Mouse (Mus musculus) cerebellum, postnatal 25 days (tissue): ENCODE data around the gene Ap2s1.

Experiments used
- DNase-seq, 2 experiments: peaks; one replicate each; pipeline ENCODE4 v3.0.0; 2021; ENCODE audit warnings: mixed read lengths in 2 of 2

Ap2s1 gene

DNA sequence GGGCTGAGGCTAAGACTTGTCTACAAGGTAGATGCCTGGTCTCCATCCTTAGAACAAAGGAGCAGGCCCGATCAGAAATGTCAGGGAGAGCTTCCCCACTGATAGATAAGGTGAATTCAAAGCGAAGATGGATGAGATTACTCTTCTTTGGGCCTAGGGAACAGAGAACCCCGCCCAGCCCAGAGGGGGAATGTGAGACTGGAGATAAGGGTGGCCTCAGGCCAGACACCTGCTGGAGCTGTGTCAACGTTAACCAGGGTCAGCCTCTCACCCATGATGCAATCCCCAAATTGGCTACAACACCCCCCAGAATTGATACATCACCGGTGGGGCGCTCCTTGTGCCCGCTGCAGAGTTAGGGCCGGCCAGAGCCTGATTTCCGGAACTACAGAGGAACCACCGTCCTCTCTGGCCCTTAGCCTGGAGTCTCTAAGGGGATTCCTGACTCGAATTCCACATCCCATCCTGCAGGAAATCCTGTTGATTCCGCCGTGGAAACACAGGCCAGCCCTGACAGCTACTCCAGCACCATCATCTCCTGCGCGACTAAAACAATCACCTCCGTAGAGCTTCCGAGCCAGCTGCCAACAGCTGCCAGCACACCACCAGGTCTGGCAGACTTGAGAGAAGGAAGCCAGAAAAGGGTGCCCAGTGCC is 17.3 kb downstream of the Ap2s1 start:
- DNase-seq: no peak

DNA sequence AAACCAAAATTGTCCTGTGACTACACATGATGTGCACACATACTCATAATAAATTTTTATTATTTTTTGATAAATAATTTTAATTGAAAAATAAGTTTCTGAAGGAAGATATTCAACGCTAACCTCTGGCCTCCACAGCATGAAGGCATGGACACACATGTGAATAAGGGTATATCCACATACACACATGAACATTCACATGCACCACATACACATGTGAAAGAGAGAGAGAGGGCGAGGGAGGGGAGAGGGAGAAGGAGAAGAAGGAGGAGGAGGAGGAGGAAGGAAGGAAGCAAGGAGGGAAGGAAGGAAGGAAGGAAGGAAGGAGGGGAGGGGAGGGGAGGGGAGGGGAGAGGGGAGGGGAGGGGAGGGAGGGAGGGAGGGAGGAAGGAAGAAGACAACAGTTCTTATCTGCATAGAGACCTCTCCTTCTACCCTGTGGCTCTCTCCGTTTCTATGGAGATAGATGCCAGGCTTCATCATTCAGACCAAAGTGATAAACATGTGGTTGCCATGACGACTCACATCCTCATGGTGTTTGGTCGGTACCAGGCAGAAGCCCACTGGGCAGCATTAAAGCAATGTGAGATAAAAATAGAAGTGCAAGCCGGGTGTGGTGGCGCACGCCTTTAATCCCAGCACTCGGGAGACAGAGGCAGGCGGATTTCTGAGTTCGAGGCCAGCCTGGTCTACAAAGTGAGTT is 20.8 kb downstream of the Ap2s1 start:
- no peak for DNase-seq

DNA sequence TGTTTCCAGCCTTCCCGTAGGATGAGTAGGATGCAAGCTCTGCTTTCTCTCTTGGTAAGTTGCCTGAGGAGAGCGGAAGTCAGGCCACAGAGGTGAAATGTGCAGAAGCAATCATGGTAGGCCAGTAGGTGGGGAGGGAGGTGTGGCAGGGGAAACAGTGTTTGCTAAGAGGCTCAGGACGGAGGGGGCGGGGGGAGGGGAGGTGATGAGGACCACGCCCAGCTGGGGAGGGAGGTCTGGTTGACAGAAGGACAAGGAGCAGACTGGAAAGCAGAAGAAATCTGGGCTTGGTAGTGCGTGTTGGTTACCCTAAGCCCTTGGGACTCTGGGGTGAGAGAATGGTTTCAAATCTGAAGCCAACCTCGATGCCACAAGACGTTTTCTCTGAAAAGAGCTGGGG is 22.1 kb downstream of the Ap2s1 start:
- no peak for DNase-seq

DNA sequence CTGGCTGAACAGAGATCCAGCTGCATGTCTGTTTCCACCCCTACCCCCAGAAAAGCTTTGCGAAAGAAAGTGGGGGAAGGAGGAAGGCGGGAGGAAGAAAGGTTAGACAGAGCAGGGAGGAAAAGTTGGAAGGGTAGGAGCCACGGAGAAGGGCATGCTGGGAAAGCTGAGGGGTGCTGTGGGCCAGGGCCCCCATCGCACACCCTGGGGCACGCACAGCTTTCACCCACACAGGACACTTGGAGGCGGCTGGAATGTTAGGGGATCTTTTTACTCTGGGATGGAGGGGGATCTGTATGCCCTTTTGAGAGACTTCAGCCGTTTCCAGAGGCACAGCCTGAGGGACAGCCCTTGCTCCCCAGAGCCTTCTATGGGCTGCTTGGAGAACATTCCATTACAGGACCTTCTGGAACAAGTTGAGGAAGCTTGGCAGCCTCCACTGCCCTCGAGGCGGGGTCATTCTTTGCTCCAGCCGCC is 22.8 kb downstream of the Ap2s1 start:
- DNase-seq: no peak

DNA sequence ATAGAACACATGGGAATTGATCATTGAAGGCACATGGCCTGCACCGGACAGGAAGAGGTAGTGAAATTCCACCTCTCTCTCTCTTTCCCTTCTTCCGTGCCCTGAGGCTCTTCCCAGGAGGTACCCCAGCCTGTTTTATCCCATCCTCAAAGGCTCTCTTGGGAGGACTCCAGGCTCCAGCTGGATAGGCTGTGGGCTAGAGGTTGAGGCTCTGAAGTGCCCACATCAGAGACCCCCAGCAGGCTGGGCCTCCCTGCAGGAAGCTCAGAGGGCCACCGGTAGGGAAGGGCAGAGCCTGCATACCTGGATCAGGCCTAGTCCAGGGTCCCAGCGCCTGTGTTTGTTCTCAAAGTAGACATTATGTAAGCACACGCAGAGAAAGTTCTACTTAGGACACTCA is 23.4 kb downstream of the Ap2s1 start:
- no peak for DNase-seq

DNA sequence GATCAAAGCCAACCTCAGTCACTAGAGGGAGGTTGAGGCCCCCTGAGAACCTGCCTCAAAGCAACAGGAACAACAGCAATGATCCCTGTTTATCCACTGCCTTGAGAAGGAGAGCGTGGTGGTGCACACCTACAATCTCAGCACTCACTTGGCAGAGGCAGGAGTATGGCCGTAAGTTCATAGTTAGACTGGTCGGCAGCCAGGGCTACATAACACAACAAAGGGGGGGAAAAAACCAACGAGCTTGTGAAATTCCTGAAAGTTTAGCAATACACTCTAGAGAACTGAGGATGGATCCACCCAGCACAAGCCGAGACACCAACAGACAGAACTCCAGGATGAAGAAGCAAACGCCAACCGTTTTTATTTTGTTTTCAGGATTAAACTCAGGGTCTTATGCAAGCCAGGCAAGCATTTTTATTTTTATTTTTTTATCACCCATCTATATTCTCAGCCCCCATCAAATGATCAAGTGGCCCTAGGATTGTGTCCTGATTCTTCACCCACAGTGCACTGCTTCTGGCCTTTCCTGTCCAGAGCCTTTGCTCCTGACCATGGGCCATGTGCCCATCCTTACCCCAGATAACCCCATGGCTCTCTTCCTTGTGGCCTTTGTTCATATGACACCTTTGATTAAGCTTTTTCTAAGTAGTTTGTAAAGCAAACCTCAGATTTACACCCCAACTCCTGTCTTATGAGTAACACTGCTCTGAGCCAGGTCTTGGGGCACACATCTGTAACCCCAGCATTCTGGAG is 25.4 kb downstream of the Ap2s1 start:
- DNase-seq: no peak

DNA sequence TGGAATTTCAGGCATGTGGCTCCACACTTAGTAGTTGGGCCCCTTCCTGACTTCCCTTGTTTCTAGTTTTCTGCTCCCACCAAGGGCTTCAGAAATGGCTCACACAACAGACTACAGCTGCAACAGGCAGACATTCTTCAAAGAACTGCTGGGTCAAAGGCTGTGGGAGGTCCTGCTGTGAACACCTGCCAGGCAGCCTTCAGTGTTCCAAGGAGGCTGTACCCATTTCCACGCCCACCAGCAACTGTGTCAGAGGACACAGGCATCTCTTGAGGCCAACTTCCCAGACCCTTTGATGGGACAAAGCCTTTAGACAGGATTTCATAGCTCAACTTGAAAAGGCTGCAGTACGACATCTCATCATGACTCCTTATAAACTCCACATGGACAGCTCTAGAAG is 28.2 kb downstream of the Ap2s1 start:
- DNase-seq: no peak

DNA sequence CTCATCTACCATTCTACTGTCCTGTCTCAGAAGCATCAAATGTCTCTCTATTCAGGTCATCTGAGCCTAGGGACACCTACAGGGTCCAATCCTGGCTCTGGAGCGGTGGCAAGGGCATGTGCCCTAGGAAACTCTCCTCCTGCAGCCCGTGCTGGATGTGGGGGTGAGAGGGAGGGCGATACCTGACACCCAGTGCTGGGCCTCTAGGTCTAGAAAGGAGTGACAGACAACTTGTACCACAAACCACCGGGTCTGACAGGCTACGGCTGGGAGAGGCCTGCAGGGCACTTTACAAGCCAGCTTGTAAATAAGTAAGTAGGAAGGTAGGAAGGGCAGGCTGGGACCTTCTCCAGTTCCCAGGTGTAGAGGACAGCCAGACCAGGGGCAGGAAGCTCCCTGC is 37.7 kb downstream of the Ap2s1 start:
- no peak for DNase-seq

DNA sequence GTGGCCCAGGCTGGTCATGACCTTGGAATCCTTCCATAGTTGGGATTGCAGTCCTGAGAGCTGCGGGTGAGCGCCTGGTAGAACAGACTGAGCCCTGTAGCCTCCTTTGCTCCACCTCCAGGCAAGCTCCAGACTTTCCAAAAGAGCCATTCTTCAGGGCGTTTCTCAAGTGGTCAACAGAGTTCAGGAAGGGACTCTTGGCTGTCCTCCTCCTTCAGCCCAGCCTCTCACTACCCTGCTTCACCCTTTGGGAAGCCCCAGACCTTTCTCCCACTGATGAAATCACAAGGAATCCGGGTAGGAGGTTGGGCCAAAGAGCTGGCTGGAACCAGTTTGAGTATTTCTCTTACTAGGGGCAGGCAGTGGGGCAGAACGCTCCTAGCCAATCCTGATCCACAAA is 41.9 kb downstream of the Ap2s1 start:
- no peak for DNase-seq

DNA sequence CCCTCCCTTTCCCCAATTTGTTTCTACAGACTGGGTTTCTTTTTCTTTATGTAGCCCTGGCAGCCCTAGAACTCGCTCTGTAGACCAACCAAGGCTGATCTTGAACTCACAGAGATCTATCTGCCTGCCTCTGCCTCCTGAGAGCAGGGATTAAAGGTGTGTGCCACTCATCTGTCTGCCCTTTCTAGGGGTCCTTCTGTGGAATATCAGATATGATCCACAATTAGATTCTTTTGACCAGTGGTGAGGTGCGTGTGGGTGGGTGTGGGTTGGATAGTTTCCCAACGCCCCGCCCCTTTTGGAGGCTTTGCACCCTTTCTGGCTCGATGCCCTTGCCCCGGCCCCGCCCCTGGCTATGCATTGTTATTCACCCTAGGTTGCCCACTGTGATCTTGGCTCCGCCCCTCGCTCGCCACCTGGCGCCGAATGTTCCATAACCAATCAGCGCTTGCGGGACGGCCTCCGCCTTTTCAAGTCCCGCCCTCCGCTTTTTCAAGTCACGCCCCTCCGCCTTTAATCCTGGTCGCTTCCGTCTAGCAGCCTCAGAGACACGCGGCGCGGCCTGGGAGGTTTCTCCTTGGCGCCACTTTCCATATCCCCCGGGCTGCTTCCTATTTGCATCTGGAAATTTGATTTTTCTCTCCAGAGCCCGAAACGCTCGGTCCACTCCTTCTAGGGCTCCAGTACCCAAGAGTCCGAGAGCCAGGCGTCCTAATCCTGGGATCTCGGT is 42.8 kb downstream of the Ap2s1 start, which contains the start of gene Slc1a5:
TSS of gene Slc1a5 (plus strand) at position 516 of the 730 bp plus-strand sequence.
- DNase-seq: peak; percentile 56 to 76

DNA sequence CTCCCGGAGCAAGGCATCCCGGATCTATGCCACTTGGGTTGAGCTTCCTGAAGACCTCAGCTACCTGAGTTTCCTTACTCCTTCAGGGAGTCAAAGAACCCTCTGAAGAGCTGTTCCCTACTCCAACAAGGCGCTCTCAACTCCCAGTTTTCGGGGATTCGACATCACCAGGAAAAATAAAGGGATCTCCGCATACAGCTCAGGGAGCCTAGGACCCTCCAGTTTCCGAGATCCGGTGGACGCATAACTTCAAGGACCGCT is 43.3 kb downstream of the Ap2s1 start:
- no peak for DNase-seq

DNA sequence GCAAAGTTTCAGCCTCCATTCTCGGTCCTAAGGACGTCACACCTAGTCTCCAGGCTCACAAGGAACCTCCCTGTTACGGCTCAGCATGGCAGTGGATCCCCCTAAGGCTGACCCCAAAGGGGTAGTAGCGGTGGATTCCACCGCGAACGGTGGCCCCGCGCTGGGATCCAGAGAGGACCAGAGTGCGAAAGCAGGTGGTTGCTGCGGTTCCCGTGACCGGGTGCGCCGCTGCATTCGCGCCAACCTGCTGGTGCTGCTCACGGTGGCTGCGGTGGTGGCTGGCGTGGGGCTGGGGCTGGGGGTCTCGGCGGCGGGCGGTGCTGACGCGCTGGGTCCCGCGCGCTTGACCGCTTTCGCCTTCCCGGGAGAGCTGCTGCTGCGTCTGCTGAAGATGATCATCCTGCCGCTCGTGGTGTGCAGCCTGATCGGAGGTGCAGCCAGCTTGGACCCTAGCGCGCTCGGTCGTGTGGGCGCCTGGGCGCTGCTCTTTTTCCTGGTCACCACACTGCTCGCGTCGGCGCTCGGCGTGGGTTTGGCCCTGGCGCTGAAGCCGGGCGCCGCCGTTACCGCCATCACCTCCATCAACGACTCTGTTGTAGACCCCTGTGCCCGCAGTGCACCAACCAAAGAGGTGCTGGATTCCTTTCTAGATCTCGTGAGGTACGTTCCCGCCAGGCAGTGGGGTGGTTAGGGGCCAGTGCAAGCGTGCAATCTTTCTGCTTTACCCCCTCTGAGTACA is 43.8 kb downstream of the Ap2s1 start:
- peak; percentile 23 to 24 for DNase-seq

DNA sequence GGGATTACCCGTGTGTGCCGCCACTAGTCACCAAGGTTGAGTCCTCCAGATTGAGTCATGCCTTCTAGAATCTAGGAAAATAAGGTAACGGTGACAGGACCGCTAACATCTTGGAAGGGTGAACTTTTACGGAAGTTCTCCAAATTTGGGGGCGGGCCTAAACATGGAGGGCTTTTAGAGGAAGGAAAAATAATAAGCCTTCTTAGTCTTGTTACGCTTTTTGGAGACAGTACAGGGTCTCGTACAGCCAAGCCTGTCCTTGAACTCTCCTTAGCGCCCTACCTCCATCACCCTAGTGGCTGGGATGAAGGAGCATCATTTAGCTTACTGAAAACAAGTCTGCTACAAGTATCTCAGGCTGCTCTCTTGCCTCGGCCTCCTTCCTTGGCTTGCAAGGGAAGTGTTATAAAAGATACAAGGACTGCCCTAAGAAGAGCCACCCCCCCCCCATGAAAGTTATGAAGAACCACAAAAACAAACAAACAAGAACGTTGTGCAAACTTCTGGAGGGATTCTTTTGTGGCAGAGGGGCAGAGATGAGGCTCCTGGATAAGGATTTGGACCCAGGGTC is 44.4 kb downstream of the Ap2s1 start:
- no peak for DNase-seq

DNA sequence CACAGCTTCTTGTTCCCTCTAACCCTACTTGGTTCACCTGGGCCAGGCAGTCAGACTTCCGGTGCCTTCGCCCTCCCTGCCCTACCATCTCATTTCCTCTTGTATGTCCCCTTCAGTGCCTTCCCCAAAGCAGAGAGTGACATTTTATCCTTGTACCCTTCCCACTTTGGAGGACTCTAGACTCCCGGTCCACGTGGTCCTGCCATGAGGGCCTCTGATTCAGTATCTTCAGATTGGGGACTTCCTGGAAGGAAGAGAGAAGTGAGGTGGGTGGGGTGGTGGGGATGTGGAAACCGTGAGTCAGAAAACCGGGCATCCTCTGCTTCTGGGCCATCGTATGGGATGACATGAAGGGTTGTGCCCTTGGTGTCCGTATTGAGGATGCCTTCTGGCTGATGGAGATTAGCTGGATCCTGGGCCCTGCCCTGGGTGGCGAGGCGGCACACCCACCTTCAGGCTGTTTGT is 45.0 kb downstream of the Ap2s1 start:
- no peak for DNase-seq

DNA sequence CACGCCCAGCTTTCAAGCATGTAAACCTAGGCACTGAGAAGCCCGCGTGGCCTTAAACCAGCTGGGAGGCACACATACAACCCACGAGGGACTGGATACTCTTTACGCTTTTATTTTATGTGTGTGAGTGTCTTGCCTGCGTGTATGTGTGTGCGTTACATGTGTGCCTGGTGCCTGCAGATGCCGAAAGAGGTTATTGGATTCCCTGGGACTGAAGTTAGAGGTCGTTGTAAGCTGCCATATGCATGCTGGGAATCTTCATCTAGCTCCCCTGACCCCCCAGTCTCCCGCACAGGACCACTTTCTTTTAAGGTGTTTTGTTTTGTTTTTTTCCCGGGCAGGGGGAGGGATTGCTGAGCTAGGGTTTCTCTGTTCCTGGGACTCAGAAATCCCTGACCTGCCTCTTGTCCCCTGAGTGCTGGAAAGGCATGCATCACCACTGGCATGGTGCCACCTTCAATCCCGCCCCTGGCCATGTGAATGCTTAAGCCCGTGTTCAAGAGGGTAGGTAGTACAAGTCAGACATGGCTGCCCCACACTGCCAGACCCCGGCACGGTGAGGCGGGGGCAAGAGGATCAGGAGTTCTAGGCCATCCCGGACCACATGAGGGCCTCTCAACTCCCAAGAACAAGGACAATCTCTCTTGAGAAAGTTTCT is 45.7 kb downstream of the Ap2s1 start:
- DNase-seq: peak in 1 of 2 experiments; percentile 21

DNA sequence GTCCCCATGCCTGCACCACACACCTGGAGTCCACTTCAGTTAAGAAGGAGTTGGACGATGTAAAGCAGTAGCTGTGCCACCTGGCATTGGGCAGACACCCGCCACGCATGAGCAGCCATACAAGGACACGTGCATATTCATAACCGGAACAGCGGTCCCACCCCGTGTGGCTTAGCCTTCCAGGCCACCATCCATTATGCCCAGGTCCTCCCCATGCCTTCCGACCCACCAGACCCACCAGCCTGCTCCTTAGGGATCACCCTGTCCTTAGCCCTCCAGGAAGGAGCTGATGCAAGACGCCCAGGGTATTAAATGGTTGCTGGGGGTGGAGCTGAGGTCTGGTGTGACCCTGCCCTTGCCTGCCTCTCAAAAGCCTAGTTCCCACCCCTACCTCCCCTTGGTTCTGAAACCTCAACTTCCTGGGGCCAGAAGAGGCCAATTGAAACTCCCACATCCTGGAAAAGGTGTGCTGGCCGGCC is 46.3 kb downstream of the Ap2s1 start:
- DNase-seq: no peak

DNA sequence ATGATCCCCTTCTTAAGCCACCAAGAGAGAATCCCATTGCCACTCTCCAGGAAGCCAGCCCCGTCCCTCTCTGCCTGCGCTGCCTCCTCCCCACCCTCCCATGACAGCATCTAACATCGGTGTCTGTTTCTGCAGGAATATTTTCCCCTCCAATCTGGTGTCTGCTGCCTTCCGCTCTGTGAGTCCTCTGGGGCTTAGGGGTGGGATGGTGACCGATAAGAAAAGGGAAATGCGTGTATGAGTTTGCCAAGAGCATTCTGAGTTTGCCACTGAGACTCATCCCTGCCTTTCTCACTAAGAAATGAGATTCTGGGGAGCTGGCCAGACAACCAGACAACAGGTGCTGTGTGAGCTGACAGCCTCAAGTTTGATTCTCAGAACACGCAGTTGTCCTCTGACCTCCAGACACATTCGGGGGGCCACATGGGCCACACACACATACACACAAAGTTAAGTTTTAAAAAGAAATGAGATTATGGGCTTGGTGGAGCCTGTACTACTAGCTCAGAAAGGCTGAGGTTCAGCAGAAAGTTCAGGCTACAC is 47.4 kb downstream of the Ap2s1 start:
- DNase-seq: no peak

DNA sequence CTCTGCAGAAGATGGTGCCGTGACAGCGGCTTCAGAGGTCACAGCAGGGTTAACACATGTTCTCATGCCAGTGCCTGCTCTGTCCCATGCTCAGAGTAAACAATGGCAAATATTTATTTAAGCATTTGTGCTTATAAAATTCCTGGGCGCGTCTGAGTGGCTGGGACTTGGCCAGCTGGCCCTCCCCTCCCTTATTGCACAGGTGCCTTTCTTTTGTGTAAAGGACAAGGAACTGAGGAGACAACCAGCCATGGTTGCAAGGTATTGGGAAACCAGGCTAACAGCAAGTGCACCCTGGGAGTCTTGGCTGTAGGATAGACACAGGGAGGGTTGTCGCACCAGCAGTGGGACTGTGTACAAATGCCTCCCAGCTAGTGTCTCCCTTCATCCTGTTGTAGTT is 54.1 kb downstream of the Ap2s1 start:
- no peak for DNase-seq

DNA sequence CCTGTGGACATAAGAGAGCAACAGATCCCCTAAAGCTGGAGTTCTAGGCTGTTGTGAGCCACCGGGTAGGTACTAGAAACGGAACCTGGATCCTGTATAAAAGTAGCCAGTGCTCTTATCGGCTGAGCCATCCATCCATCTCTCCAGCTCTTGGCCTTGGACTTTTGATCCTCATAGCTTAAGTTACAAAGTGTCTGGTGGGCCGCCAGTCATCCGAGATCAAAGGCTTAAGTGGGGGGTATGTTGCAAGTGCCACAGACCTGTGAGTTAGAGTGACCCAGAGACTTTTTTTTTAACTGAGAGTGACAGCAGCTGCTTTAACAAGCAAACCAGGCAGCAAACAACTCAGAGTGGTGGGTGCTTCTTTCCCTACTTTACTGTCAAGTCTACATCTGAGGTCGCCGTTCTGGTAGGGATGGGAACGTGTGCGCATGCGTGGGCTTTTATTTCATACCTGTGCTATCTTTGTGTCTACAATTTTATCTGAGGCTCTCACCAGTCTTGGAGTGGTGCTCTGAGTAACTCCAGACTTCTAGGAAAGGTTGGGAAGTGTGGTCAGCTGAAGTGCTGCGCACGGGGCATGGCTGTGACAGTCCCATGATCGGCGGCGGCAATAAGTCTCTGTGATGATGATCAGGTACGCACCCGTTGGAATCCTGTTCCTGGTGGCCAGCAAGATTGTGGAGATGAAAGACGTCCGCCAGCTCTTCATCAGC is 55.0 kb downstream of the Ap2s1 start:
- DNase-seq: no peak

DNA sequence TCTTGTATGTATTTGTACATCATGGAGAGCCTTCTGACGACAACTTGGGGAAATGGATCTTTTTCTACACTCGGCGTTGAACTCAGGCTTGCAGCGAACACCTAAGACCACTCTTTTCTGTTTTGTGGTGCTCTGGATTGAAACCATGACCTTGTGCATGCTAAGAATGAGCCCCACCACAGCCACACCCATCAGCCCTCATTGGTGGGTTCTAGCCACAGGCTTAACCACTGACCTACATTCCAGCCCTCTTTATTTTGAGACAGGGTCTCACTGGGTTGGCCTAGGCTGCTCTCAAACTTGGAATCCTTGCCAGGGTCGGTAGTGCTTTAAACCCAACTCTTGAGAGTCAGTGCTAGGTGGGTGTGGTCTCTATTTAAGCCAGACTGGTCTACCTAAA is 56.7 kb downstream of the Ap2s1 start:
- DNase-seq: no peak
